Mouse (Mus musculus) kidney, adult 2 months (tissue): Measurements from ENCODE around the gene A4gnt. TPM values are rescaled to one million over a fixed set of nuclear protein-coding genes. Genes with fewer than 3 reads are reported as not detected.
A peak's percentile ranks its signal among the peaks of the same experiment; 100 is the strongest.

Experiments
- DNase-seq: peaks from one replicate; pipeline ENCODE4 v3.0.0; 2021
- H3K27ac ChIP-seq: fragments of 200-500 bp; 2 replicates; pipeline ENCODE4 v1.5.1; 2012; ENCODE audit warnings: low read depth, low read length, control low read depth, inconsistent platforms; ENCODE audit not compliant: insufficient read depth
- H3K27me3 ChIP-seq: fragments of 200-500 bp; replicated peaks from 2 replicates; pipeline ENCODE4 v1.6.1; 2012; ENCODE audit warnings: mild to moderate bottlenecking, moderate library complexity, low read length, inconsistent platforms; ENCODE audit not compliant: control insufficient read depth, insufficient read depth
- H3K36me3 ChIP-seq: fragments of 200-500 bp; 2 replicates; pipeline ENCODE4 v1.6.1; 2012; ENCODE audit warnings: mild to moderate bottlenecking, moderate library complexity, low read length, inconsistent platforms; ENCODE audit not compliant: control insufficient read depth, insufficient read depth
- H3K4me1 ChIP-seq: fragments of 200-500 bp; 2 replicates; pipeline ENCODE4 v1.6.1; 2011; ENCODE audit warnings: low read length; ENCODE audit not compliant: control insufficient read depth, insufficient read depth
- H3K4me3 ChIP-seq: fragments of 200-500 bp; 2 replicates; pipeline ENCODE4 v1.5.1; 2011; ENCODE audit warnings: mild to moderate bottlenecking, low read depth, low read length, control low read depth; ENCODE audit not compliant: insufficient read depth
- CTCF ChIP-seq: fragments of 200-500 bp; conservative IDR thresholded peaks from 2 replicates; pipeline ENCODE4 v1.5.1; 2011; ENCODE audit warnings: low read depth, mild to moderate bottlenecking, control low read depth, low read length, moderate library complexity, mixed read lengths; ENCODE audit not compliant: insufficient read depth, insufficient read length
- POLR2A ChIP-seq: fragments of 200-500 bp; IDR thresholded peaks from one replicate; pipeline ENCODE4 v1.6.1; 2011; ENCODE audit warnings: low read depth, low read length, control low read depth
- WGBS: fragments of 180-500 bp; shearing (Covaris S2); methylation state at CpG from one replicate; pipeline ENCODE4 v1.1.7; 2018; 5-methylcytosine and 5-hydroxymethylcytosine counted together
- polyA plus RNA-seq: library from polyadenylated mRNA; depleted of rRNA; stranded (reverse); fragments of >200 nt; gene quantifications from 2 replicates; pipeline ENCODE4 v1.2.3, GENCODE M21; 2012

The A4gnt gene
- polyA plus RNA-seq, 1 experiment, result 7.9 TPM

DNA sequence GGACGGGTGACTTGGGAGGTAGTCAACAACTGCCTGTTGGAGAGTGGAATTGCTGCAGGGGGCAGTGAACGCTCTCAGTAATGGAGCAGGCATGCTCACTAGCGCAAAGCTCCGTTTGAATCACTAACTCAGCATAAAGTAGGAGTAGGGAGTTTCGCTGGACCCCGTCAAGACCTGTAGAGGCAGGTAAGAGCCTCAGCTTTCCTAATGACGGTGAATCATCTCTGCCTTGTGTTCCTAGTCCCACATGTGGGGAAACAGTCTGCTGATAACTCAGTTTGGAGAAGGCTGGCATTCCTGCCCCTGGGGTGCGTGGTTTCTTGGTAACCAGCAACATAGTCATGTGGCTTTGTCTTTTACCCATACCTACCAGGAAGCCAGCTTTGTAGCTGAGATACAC is 20.0 kb downstream of the A4gnt start:
- TF ChIP-seq CTCF (no peak; the same call in 1 of the 2 replicates), POLR2A (no peak)
- H3K4me1 ChIP-seq, result peaks cover 9% of the 10 kb centered on the region
- DNase-seq, result peak; percentile 69
- peak overlapping the region; percentile 22 for H3K4me3 ChIP-seq
- H3K27me3 ChIP-seq, result no peaks in the 10 kb centered on the region
- H3K27ac ChIP-seq, result peak overlapping the region; percentile 14
- WGBS, result 25% methylated on average over 8 of the region's 8 CpGs
- no peaks in the 10 kb centered on the region for H3K36me3 ChIP-seq

DNA sequence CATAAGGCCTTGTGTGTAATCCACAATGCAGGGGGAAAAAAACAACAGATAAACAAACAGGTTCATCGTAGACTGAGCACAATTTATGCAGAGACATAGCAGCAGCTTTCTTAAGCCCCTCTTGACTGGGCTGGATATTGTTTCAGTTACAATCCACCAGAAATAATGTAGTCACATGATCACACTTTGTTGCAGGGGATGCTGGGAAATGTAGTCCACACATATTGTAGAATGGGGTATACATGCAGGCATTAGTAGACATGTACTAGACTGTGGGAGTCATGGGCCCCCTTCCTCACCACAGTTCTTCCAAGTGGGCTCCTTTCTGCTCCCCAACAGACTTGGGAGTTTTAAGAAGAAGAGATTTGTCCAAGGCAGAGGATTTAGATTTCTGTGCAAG is 24.5 kb downstream of the A4gnt start:
- 84% methylated on average over 1 of the region's 1 CpGs for WGBS
- 0 out of 2 replicates have a peak, but pooled peaks cover 4% of the 10 kb centered on the region for H3K4me1 ChIP-seq
- no peak for TF ChIP-seq CTCF
- TF ChIP-seq POLR2A, result no peak
- no peak for DNase-seq
- no peaks in the 10 kb centered on the region for H3K27me3 ChIP-seq
- no peaks in the 10 kb centered on the region; the same call in 1 of the 2 replicates for H3K36me3 ChIP-seq
- no peak overlapping the region for H3K4me3 ChIP-seq
- H3K27ac ChIP-seq, result no peak overlapping the region

DNA sequence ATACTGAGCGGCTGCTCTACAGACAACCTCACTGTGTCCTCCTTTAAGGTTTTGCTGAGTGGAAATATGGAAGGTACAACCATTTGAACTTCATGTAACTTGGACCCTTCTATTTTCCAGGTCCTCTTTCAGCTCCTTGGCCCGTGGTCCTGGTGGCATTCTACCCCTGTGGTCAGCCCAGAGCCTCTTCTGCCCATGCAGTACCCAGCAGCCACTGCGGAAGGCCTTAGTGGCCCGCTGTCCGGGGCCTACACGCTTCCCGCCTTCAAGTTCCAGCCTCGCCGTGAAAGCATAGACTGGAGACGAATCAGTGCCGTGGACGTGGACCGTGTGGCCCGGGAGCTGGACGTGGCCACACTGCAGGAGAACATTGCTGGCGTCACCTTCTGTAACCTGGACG is 24.9 kb downstream of the A4gnt start:
- no peak for DNase-seq
- H3K36me3 ChIP-seq, result no peaks in the 10 kb centered on the region; the same call in 1 of the 2 replicates
- 95% methylated on average over 17 of the region's 17 CpGs for WGBS

DNA sequence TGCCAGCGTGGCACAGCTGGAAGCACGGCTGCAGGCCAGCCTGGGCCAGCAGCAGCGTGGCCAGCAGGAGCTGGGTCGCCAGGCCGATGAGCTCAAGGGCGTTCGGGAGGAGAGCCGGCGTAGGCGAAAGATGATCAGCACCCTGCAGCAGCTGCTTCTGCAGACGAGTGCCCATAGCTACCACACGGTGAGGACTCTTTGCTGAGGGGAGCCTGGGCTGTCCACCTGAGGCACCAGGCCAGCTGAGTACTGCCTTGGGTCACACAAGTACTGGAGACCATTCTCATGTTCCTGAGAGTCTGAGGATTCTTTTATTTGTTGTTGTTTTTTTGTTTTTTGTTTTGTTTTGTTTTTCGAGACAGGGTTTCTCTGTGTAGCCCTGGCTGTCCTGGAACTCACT is 25.4 kb downstream of the A4gnt start:
- TF ChIP-seq CTCF, result no peak
- TF ChIP-seq POLR2A, result no peak
- no peak overlapping the region for H3K27ac ChIP-seq
- H3K27me3 ChIP-seq, result no peaks in the 10 kb centered on the region
- 0 out of 2 replicates have a peak, but pooled peaks cover 4% of the 10 kb centered on the region for H3K4me1 ChIP-seq
- no peak for DNase-seq
- H3K36me3 ChIP-seq, result no peaks in the 10 kb centered on the region; the same call in 1 of the 2 replicates
- 91% methylated on average over 13 of the region's 13 CpGs for WGBS
- H3K4me3 ChIP-seq, result no peak overlapping the region

More for the DNA sequence above, 24.9 kb downstream of the A4gnt start:
- Histone ChIP-seq H3K27ac (no peak overlapping the region), H3K4me3 (no peak overlapping the region), H3K27me3 (no peaks in the 10 kb centered on the region), H3K4me1 (0 out of 2 replicates have a peak, but pooled peaks cover 4% of the 10 kb centered on the region)
- TF ChIP-seq POLR2A, result no peak
- no peak for TF ChIP-seq CTCF

DNA sequence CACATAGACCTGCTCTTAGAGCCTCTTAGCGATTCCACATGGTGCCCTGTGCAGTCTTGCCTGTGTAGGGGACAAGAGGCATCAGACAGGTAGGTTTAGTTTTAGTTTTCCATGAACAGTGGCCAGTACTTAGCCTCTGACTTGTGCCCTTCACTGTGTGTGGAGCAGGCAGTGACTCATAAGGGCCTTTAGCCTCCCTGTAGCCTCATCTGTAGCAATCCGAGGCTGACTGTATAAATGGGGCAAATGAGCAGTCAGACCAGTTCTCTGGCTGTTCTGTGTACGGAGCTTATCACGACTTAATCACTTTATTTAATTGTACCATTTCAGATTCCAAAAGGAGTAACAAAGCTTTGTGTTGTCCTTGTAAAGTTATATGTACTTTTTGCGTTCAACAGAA is 27.7 kb downstream of the A4gnt start:
- no peak overlapping the region for H3K4me3 ChIP-seq
- no peak for DNase-seq
- WGBS, result 75% methylated on average over 5 of the region's 5 CpGs
- H3K27ac ChIP-seq, result no peak overlapping the region
- no peak for TF ChIP-seq POLR2A
- TF ChIP-seq CTCF, result no peak
- no peaks in the 10 kb centered on the region for H3K27me3 ChIP-seq
- peaks cover 4% of the 10 kb centered on the region; the same call in 1 of the 2 replicates for H3K36me3 ChIP-seq
- no peaks in the 10 kb centered on the region for H3K4me1 ChIP-seq

DNA sequence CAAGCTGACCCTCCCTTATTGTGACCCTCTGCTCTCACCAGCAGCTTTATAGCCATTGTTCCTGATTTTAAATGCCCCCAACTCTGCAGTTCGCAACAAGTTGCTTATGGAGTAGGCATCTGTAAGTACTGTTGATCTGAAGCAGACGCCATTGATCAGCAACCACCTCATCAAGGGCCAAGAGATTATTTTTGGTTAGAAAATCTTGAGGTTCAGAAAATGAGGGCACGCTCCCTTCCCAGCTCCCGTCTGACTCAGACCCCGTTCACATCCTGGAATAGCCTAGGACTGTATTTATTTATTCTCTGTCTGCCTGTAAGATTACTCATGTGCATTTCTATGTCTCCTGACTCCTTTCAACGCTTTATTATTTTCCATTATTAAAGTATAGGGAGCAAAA is 33.1 kb downstream of the A4gnt start:
- Histone ChIP-seq H3K4me1 (no peaks in the 10 kb centered on the region), H3K27me3 (no peaks in the 10 kb centered on the region), H3K36me3 (peaks cover 4% of the 10 kb centered on the region), H3K4me3 (no peak overlapping the region), H3K27ac (no peak overlapping the region)
- DNase-seq, result no peak
- TF ChIP-seq POLR2A, result no peak
- no peak for TF ChIP-seq CTCF
- 91% methylated on average over 6 of the region's 6 CpGs for WGBS

DNA sequence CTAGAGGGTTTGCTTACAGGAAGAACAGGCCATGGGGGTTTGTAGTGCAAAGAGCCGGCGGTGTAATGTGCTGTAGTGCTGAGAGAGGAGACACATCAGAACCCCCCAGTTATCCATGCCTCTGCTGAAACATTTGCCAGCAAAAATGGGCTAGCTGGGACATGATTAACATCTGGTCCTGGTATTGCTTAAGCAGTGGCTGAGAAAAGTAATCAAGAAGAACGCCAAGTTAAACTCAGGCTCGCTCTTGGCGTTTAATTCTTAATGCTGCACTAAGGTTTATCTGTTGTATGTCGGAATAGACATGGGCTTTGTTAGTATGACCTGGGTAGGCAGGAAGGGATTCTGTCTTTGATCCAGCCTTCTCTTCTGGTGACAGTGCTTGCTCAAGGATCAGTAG is 33.8 kb downstream of the A4gnt start:
- H3K36me3 ChIP-seq, result peaks cover 9% of the 10 kb centered on the region
- no peak overlapping the region for H3K4me3 ChIP-seq
- no peak for TF ChIP-seq CTCF
- TF ChIP-seq POLR2A, result no peak
- H3K27ac ChIP-seq, result no peak overlapping the region
- H3K4me1 ChIP-seq, result no peaks in the 10 kb centered on the region
- WGBS, result 96% methylated on average over 6 of the region's 6 CpGs
- no peak for DNase-seq
- H3K27me3 ChIP-seq, result no peaks in the 10 kb centered on the region

DNA sequence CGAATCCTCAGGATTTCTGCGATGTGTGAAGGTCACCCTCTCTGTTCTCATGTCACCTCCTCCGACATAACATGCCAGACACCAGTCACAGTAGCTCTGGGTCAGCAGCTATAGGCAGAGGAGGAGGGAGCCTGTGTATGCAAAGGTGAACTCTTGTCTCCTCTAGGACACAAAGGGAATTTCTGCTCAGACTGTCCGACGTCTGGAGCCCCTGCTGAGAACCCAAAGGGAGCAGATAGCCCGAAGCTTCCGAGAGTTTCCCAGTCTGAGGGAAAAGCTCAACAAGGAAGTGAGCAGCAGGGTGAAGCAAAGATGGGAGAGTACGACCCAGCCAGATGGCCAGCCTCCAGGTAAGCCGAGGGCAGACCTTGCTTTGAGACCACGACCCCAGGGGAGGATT is 48.5 kb downstream of the A4gnt start:
- Histone ChIP-seq H3K36me3 (no peaks in the 10 kb centered on the region; the same call in 1 of the 2 replicates), H3K4me1 (peaks cover 5% of the 10 kb centered on the region; the same call in 1 of the 2 replicates), H3K4me3 (no peak overlapping the region), H3K27me3 (no peaks in the 10 kb centered on the region), H3K27ac (no peak overlapping the region)
- TF ChIP-seq CTCF (no peak), POLR2A (no peak)
- no peak for DNase-seq
- 71% methylated on average over 10 of the region's 10 CpGs for WGBS
